Mouse (Mus musculus) midbrain, embryonic 16.5 days (tissue): ENCODE measurements around the gene Gm7879. TPM values are rescaled to one million over a fixed set of nuclear protein-coding genes. Genes with fewer than 3 reads are reported as not detected.

Experiments
- polyA plus RNA-seq: library from polyadenylated mRNA; unstranded; fragments of >200 nt; fragmentation: Nextera tagmentation; extraction: Ambion mirVana; gene quantifications from 2 replicates; pipeline ENCODE4 v1.2.1, GENCODE M21; 2015

Gm7879 gene
- polyA plus RNA-seq, 1 experiment from 2014 or later: 0.39 TPM

Other genes starting within 250 kb of the Gm7879 start
- gene Bst1, start 94.3 kb upstream of the Gm7879 start, polyA plus RNA-seq: 0.06 TPM in 1 of 2 replicates, not detected in the other
- gene Fbxl5, start 91.5 kb upstream of the Gm7879 start, polyA plus RNA-seq: 84.5 and 85.1 TPM in 2 replicates
- gene Cd38, start 44.6 kb upstream of the Gm7879 start, polyA plus RNA-seq: 1.9 and 2.4 TPM in 2 replicates
- gene Fgfbp1, start 68.6 kb downstream of the Gm7879 start, polyA plus RNA-seq: 8.4 and 9.8 TPM in 2 replicates
- 28.3 and 33.9 TPM in 2 replicates for gene Prom1, start 188.9 kb downstream of the Gm7879 start, polyA plus RNA-seq